Mouse (Mus musculus) neural tube, embryonic 10.5 days (tissue): ENCODE data around the gene Hepacam.

Experiments
- DNase-seq: peaks from one replicate; pipeline ENCODE4 v3.0.0-alpha.2; 2017; ENCODE audit warnings: low spot score; ENCODE audit errors: extremely low spot score

Gene Hepacam

DNA sequence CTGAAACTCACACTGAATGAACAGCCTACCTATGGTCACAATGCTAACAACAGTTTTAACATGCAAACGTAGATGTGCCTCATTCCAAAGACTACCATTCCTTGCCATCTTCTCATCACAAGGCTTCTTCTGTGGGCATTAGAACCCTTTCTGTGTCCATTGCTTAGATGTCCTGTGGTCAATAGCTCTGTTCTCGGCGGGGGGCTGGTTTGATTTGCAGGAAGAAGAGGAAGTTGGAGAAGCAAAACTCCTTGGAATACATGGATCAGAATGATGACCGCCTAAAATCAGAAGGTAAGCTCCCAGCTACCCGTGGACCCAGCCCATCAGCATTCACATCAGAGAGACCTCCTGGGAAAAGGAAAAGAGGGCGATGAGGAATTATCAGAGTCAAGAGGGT is 16.0 kb downstream of the Hepacam start:
- DNase-seq = no peak

DNA sequence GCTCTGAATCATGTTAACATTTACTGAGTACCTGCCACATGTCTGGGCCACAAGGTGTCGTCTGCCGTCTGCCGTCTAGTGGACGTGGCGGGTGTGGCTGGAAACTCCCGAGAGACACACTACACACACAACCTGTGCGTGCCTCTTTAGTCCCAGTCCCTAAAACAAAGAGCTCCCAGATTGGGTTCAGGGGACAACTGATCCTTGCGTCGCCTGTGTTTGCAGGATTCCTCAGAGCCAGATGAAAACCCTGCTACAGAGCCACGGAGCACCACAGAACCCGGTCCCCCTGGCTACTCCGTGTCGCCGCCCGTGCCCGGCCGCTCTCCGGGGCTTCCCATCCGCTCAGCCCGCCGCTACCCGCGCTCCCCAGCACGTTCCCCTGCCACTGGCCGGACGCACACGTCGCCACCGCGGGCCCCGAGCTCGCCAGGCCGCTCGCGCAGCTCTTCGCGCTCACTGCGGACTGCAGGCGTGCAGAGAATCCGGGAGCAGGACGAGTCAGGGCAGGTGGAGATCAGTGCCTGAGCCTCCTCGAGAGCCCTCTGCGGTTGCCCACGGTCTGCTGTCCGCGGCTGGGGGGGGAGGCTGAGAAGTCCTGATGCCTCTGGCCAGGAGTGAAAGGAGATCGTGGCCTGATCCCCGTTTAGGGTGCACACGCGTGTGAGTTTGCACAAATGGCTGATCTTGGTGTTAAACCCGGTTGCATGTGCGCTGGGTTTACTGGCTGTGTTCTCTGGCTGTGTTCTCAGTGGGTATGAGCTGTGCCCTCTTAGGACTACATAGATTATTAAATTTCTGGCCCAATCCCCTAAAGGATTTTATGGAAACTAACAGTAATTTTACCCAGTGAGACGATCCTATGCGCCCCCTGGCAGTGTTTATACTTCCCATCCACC is 17.4 kb downstream of the Hepacam start:
- peak; percentile 70 for DNase-seq

DNA sequence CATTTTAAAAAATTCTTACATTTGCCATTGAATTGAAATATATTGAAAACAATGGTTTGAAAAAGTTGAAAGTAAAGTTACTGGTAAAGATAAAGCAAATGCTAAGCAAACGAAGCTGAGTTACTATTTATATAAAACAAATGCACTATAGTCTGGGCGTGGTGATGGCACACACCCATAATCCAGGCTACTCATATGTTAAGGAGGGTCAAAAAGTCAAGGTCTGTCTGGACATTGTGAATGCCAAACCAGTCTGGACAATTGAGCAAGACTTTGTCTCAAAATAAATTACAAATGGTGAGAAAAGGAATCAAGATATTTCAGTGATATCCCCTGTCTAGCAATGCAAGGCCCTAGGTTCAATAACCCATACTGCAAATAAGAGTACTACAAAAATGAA is 23.7 kb downstream of the Hepacam start:
- DNase-seq = no peak

GRCm38 (mm10) chr9:37392071-37392470 is 24.9 kb downstream of the Hepacam start:
- DNase-seq = no peak

DNA sequence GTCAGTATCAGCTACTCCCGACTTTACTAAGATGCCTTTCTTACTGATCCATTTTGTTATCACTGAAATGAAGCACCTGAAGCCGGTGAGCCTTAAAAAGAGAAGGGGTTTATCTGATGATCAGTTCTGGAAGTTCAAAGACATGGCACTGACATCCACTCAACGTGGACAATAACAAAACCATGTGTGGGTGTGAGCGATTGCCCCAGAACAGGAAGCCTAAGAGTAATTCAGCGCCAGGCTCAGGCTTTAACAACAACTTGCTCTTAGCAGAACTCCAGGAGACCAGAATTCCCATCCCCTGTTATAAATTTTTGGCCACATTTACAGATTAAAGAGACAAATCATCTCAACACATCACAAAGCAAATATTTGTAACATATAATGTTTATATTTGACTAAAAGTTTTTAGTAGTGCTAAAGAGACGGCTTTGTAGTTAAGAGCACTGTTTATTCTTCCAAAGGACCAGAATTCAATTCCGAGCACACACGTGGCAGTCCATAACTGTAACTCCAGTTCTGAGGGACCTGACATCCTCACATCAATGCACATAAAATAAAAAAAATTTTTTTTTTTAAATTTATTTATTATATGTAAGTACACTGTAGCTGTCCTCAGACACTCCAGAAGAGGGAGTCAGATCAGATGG is 26.5 kb downstream of the Hepacam start:
- no peak for DNase-seq

DNA sequence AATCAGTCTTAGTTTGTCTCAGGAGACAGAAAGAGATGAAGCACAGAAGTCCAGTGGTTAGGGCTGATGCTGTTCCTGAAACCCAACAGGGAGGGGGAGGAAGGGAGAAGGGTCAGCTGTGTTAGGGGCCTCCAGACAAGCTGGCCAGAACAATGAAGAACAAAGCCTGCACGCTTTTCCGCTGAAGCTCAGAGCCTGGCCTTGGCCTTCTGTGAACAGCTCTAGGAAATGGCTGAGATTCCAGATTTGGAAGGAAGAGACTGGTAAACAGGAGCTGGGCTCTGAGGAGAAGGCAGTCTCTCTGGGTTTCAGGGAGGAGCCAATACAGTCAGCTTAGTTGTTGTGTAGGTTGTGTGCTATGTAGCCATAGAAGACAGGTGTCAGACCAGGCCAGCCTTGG is 33.4 kb downstream of the Hepacam start:
- DNase-seq = no peak

GRCm38 (mm10) chr9:37401802-37402201 is 34.7 kb downstream of the Hepacam start, which contains the start of gene Robo4:
Robo4 (plus strand) TSS chr9:37401897.
- no peak for DNase-seq

DNA sequence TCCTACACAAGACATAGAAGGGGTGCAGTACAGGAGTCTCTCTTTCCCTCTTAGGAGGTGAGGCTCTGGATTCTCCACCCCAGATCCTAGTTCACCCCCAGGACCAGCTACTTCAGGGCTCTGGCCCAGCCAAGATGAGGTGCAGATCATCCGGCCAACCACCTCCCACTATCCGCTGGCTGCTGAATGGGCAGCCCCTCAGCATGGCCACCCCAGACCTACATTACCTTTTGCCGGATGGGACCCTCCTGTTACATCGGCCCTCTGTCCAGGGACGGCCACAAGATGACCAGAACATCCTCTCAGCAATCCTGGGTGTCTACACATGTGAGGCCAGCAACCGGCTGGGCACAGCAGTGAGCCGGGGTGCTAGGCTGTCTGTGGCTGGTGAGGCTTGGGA is 35.4 kb downstream of the Hepacam start:
- no peak for DNase-seq

GRCm38 (mm10) chr9:37403011-37403410 is 35.9 kb downstream of the Hepacam start:
- no peak for DNase-seq

DNA sequence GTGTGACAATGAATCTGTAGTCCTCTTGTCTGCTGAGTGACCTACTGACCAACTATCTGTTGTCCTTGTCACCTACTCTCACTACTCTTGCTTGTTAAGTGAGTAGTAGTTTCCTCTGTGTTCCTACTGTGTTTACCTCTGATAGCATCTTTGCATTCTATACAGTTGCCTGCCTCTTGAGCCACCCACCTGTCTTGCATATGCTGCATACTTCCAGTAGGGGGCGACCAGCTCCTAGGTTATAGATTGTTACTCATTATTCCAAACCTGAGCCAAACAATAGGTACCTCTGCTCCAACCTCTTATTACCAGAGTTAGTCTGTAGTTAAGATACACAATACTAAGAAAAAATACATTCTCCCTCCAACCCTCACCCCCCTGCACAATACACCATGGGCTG is 39.2 kb downstream of the Hepacam start:
- peak; percentile 30 for DNase-seq

- DNase-seq = no peak
Measured at GRCm38 (mm10) chr9:37407850-37408502, 40.8 kb downstream of the Hepacam start.

DNA sequence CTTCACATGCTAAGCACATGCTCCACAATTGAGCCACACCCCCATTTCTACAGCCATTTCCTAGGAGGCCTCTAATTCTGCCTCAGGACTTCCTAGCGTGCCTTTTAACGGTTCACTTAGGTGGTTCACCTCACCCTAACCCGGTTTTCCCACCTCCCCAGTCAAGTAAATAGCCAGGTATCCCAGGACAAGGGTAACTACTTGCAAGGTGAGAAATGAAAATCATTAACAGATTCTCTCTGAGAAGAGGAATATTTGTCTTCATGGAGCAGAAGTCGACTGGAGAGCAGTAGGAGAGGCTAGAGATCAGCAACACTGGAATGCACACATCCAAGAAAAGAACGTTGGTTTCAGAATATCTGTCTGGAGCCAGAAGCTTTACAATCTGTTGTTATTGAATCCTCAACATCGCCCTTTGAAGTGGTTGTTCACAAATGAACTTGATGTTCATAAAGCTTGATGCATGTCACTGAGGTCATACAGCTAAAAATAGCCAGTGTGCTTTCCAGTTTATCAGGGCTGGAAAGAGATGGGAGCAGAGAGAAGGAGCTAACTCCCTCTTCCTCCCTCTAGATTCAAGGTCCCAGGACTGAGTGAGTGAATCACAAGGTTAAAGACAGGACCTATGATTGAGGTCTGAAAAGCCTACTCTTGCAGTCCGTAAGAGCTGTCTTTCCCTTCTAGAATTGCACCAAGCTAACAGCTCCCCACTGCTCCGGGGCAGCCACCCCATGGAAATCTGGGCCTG is 42.7 kb downstream of the Hepacam start:
- no peak for DNase-seq

DNA sequence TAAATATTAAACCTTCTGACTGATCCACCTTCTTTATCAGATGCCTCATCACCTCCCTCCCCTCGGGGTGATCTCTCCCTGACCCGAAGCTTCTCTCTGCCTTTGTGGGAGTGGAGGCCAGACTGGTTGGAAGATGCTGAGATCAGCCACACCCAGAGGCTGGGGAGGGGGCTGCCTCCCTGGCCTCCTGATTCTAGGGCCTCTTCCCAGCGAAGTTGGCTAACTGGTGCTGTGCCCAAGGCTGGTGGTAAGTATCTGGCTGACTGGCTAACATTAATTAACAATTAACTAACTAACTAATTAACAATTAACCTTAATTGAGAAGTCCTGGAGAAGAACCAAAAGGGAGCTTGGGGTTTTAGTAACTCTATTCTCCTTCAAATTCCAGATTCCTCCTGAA is 45.8 kb downstream of the Hepacam start:
- no peak for DNase-seq

DNA sequence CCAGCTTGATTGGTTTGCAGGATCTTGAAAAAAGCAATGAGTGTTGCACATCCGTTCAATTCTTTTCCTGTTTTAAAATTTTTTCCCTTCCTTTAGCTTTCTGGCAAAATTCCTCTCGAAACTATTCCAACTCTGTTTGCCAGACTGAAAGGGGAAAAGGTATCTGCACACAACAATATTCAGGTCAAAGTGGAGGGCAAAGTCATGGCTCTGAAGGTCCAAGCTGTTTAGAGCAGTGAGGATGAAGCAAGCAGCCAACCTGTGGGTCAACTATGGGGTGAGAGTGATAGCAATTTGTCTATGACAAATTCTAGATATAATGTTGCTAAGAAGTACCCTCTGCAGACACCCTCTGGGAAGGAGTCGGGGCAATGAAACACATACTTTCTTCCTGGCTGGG is 47.5 kb downstream of the Hepacam start:
- DNase-seq = no peak

DNA sequence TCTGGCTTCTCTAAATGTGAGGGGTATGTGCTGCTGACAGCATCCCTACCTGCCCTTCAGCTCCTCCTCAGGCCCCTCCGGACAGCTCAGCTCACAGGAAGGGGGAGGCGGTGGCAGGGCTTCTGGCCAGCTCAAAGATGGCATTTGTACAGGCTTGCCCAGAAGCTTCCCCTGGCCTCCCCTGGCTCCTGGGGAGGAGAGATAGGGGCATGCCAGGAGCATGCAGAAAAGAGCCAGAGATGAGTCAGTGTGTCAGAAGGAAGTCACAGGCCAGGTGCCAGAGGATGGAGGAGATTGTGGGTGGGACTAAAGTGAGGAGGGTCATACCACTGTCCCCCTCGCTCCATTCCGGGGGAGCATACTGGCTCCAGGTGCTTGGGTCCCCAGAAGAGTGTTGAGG is 51.6 kb downstream of the Hepacam start:
- no peak for DNase-seq

DNA sequence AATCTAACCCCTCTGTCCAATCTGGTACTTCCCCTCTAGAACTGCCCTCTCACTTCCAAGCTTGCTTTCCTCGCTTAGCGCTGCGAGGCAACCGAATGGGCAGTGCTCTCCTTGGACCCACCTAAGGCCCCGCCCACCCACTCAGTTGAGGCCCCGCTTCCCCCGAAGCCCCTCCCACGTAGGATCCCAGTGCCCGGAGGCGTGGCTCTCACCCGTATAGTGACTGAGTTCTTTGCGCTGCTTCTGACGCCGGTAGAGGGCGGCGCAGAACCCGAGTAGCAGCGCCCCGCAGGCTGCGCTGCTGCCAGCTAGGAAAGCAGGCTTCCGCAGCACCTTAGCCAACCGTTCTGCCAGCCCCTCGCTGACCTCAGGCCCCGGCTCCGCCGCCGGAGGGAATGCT is 53.5 kb downstream of the Hepacam start:
- DNase-seq = peak; percentile 88

- DNase-seq = no peak
Measured at GRCm38 (mm10) chr9:37421239-37421638, 54.1 kb downstream of the Hepacam start.

DNA sequence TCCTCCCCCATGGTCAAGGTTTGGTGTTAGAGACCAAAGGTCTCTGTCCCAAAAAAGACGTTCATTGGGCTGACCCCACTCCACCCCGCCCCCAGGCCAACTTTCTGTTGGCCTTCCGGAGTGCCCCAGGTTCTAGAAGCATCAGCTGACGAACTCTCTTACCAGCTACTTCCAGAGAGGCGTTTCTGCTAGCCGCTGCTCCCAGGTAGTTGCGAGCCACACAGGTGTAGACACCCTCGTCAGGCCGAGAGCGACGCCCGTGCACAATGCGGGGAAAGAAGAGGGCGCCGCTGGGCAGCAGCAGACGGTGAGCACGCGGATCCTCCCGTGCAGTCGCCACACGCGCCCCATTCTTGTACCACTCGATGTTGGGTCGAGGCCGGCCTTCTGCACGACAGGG is 62.2 kb downstream of the Hepacam start:
- DNase-seq = no peak

DNA sequence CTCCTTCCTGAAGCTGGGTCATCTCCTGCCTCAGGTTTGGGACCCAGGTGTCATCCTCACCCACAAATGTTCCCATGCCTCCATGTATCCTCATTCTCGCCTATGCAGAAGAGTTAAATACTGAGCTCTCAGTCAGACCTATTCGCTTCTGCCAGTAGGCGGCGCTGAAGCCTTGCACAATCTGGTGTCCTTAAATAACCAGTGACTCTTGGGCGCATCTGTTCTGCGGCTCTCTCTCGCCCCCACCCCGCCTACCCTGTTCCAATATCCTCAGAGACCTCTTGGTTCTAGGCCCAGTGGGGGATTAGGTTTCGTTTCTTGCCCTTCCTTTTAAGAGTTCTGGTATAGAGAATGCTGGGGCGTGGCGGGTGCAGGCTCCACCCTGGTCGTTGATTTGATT is 63.4 kb downstream of the Hepacam start:
- peak; percentile 90 for DNase-seq

GRCm38 (mm10) chr9:37432026-37432666 is 65.0 kb downstream of the Hepacam start:
- no peak for DNase-seq
